Mouse (Mus musculus): ENCODE results near the gene Fkbp4.

DNA sequence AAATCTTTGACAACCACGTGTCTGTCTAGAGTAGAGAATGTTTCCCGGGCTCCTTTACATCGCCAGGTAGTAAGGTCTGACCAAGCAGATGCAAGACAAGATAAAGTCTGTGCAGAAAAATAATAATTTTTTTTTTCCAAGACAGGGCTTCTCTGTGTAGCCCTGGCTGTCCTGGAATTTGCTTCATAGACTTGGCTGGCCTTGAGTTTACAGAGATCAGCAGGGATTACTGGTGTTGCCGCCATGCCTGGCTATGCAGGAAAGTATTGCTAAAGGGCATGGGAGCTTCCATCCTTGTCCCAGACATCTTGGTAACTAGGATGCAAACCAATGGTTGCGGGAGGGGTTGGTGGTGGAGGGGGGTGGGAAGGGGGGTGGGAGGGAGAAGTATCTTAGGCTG lies 18.7 kb upstream of the Fkbp4 start:
- TF ChIP-seq CTCF (IDR thresholded peaks at IDR 0.05; ENCODE audit: low read depth): no peak
- TF ChIP-seq EP300 (optimal IDR thresholded peaks at IDR 0.05): no peak
